Comparison of ENCODE assay signal across 8 mouse cellular contexts in genomic region chr7:126707442-126708174, GRCm38 (mm10). TPM values are rescaled to one million over a fixed set of nuclear protein-coding genes. Genes with fewer than 3 reads are reported as not detected.
A peak's percentile ranks its signal among the peaks of the same experiment; 100 is the strongest.
DNase-seq lines count a peak whose midpoint lies in the region; ATAC-seq and TF ChIP-seq lines count a peak whose summit lies in the region.

Coro1a (minus strand) TSS chr7:126707787.

- H3K4me1 ChIP-seq in lung, embryonic 15.5 days: peaks cover 15% of the 10 kb centered on the region
- H3K4me1 ChIP-seq in intestine, postnatal 0 days (replicated peaks; ENCODE audit: control insufficient read depth, insufficient read depth, low read length): no peaks in the 10 kb centered on the region
- peaks cover 11% of the 10 kb centered on the region for H3K4me1 ChIP-seq in stomach, embryonic 16.5 days (ENCODE audit: control insufficient read depth, insufficient read depth, low read length)

- no peak within 1 kb of the TSS for H3K4me3 ChIP-seq in lung, embryonic 15.5 days
- H3K4me3 ChIP-seq in intestine, postnatal 0 days (ENCODE audit: low read depth, low read length): no peak within 1 kb of the TSS
- no peak within 1 kb of the TSS for H3K4me3 ChIP-seq in stomach, embryonic 16.5 days (replicated peaks; ENCODE audit: low read length)

- H3K9me3 ChIP-seq in lung, embryonic 15.5 days: no peaks in the 10 kb centered on the region
- H3K9me3 ChIP-seq in intestine, postnatal 0 days (ENCODE audit: control insufficient read depth): no peaks in the 10 kb centered on the region
- H3K9me3 ChIP-seq in stomach, embryonic 16.5 days (replicated peaks; ENCODE audit: control insufficient read depth, low read length): 0 out of 2 replicates have a peak, but pooled peaks cover 3% of the 10 kb centered on the region

- H3K27ac ChIP-seq in lung, embryonic 15.5 days: no peak within 1 kb of the TSS
- no peak within 1 kb of the TSS for H3K27ac ChIP-seq in intestine, postnatal 0 days (ENCODE audit: low read depth, low read length)
- H3K27ac ChIP-seq in stomach, embryonic 16.5 days (ENCODE audit: low read length): no peak within 1 kb of the TSS

- no peak for DNase-seq in lung, postnatal 14 days
- DNase-seq in lung, postnatal 25 days (ENCODE audit: low spot score): peak; percentile 41
- DNase-seq in cerebellum, postnatal 10 days: no peak
- no peak for DNase-seq in kidney, postnatal 25 days

- peaks cover 31% of the 10 kb centered on the region for H3K27me3 ChIP-seq in lung, embryonic 15.5 days
- peaks cover 13% of the 10 kb centered on the region; the same call in 1 of the 2 replicates for H3K27me3 ChIP-seq in intestine, postnatal 0 days (replicated peaks; ENCODE audit: control insufficient read depth, insufficient read depth, low read length)
- peaks cover 7% of the 10 kb centered on the region; the same call in 1 of the 2 replicates for H3K27me3 ChIP-seq in stomach, embryonic 16.5 days (ENCODE audit: control insufficient read depth, insufficient read depth, low read length)

- H3K4me2 ChIP-seq in lung, embryonic 15.5 days: no peak within 1 kb of the TSS
- no peak within 1 kb of the TSS for H3K4me2 ChIP-seq in intestine, postnatal 0 days (replicated peaks; ENCODE audit: low read depth)
- no peak within 1 kb of the TSS for H3K4me2 ChIP-seq in stomach, embryonic 16.5 days (ENCODE audit: low read depth, low read length)

- WGBS in lung, embryonic 15.5 days: 83% methylated on average over 19 of the region's 19 CpGs
- WGBS in intestine, postnatal 0 days: 82% methylated on average over 19 of the region's 19 CpGs
- 79% methylated on average over 19 of the region's 19 CpGs for WGBS in stomach, embryonic 16.5 days

- TF ChIP-seq CTCF in intestine, postnatal 0 days (IDR thresholded peaks at IDR 0.05; ENCODE audit: low read depth): no peak

- H3K9ac ChIP-seq in lung, embryonic 15.5 days: no peak within 1 kb of the TSS
- no peak within 1 kb of the TSS for H3K9ac ChIP-seq in intestine, postnatal 0 days (ENCODE audit: low read depth, low read length)
- no peak within 1 kb of the TSS for H3K9ac ChIP-seq in stomach, embryonic 16.5 days (ENCODE audit: low read length)

- ATAC-seq in lung, embryonic 15.5 days (ENCODE audit: borderline replicate concordance, extremely low read depth, low FRiP score, low TSS enrichment): no peak
- ATAC-seq in erythroblast, adult 5-6 weeks (replicated peaks; ENCODE audit: low FRiP score, poor library complexity, severe bottlenecking): no peak
- ATAC-seq in intestine, postnatal 0 days: no peak
- ATAC-seq in stomach, embryonic 16.5 days (ENCODE audit: insufficient read depth, low FRiP score): no peak

- no peaks in the 10 kb centered on the region for H3K36me3 ChIP-seq in lung, embryonic 15.5 days
- H3K36me3 ChIP-seq in intestine, postnatal 0 days (ENCODE audit: control insufficient read depth, insufficient read depth): no peaks in the 10 kb centered on the region
- no peaks in the 10 kb centered on the region for H3K36me3 ChIP-seq in stomach, embryonic 16.5 days (ENCODE audit: control insufficient read depth, insufficient read depth, low read length)

RNA-seq across cellular contexts. Expression of gene Coro1a, which starts in this region (rescaled TPM):
- 36.0 and 58.1 TPM in 2 replicates for polyA plus RNA-seq in lung, embryonic 15.5 days (2015; fragmentation: Nextera tagmentation; extraction: Ambion mirVana)
- 127 and 157 TPM in 2 replicates for total RNA-seq in erythroblast, adult 5-6 weeks (2015; ENCODE audit: low replicate concordance)
- total RNA-seq in erythroblast, adult 5-6 weeks (2017; ENCODE audit: low replicate concordance): 132 and 182 TPM in 2 replicates
- polyA plus RNA-seq in intestine, postnatal 0 days (2015; fragmentation: Nextera tagmentation; extraction: Ambion mirVana): 21.5 TPM in 2 replicates
- polyA plus RNA-seq in stomach, embryonic 16.5 days (2015; fragmentation: Nextera tagmentation; extraction: Ambion mirVana): 45.8 and 55.5 TPM in 2 replicates
